Mouse (Mus musculus): ENCODE results near the gene Ddo.

DNA sequence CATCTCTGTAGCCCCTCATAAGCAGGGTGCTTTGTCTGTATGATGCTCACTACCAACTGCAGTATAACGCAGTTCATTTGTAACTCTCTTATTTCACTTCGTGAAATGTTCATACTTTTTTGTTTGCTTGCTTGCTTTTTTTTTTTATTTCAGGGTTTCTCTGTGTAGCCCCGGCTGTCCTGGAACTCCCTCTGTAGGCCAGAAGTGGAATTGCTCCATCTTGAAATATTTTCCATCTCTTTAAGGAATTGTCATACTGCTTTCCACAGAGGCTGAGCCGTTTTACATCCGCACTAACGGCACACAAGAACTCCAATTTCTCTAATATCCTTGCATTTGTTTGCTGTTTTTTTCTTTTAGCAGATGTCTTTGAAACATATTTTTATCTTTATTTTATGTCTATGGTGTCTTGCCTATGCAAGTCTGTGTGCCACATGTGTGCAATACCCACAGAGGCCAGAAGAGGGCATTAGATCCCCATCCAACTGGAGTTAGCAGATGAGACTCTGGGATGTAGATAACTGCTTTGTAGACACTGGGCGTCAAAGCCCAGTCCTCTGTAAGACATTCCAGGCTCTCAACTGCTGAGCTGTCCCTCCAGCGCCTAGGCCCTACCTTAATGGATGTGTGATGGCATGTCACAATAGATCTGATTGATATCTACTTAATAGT is 46.1 kb upstream of the Ddo start:
- TF ChIP-seq CTCF (IDR thresholded peaks at IDR 0.05; ENCODE audit: insufficient read depth, low read length) (no peak), POLR2A (IDR thresholded peaks at IDR 0.05; ENCODE audit: borderline replicate concordance, extremely low read depth, low read depth, low read length) (no peak)
